Mouse (Mus musculus) cerebellum, adult 2 months (tissue): Measurements from ENCODE around the gene Pde4c. TPM values are rescaled to one million over a fixed set of nuclear protein-coding genes. Genes with fewer than 3 reads are reported as not detected.

Experiments
- DNase-seq, 2 experiments: peaks; one replicate each; pipeline ENCODE4 v3.0.0; 2021
- H3K27ac ChIP-seq: fragments of 200-500 bp; 2 replicates; pipeline ENCODE4 v1.5.1; 2012; ENCODE audit warnings: low read length, control low read depth, inconsistent platforms; ENCODE audit not compliant: insufficient read depth
- H3K27me3 ChIP-seq: fragments of 200-500 bp; 2 replicates; pipeline ENCODE4 v1.6.1; 2012; ENCODE audit warnings: inconsistent platforms, mild to moderate bottlenecking, low read length, moderate library complexity; ENCODE audit not compliant: control insufficient read depth, insufficient read depth
- H3K4me1 ChIP-seq: fragments of 200-500 bp; 2 replicates; pipeline ENCODE4 v1.6.1; 2011; ENCODE audit warnings: low read length; ENCODE audit not compliant: control insufficient read depth, insufficient read depth
- H3K4me3 ChIP-seq: fragments of 200-500 bp; replicated peaks from 2 replicates; pipeline ENCODE3; 2011; ENCODE audit warnings: mild to moderate bottlenecking, low read depth, low read length, control low read depth; ENCODE audit not compliant: insufficient read depth
- CTCF ChIP-seq: fragments of 200-500 bp; IDR thresholded peaks from 2 replicates; pipeline ENCODE4 v1.5.1; 2011; ENCODE audit warnings: low read depth, mild to moderate bottlenecking, control low read depth, low read length, moderate library complexity, borderline replicate concordance; ENCODE audit not compliant: insufficient read depth
- POLR2A ChIP-seq: fragments of 200-500 bp; IDR thresholded peaks from 2 replicates; pipeline ENCODE4 v1.6.1; 2011; ENCODE audit warnings: low read length, control low read depth, borderline replicate concordance; ENCODE audit not compliant: insufficient read depth
- WGBS: fragments of 180-500 bp; shearing (Covaris S2); methylation state at CpG from one replicate; pipeline ENCODE4 v1.1.7; 2018; 5-methylcytosine and 5-hydroxymethylcytosine counted together
- polyA plus RNA-seq: library from polyadenylated mRNA; depleted of rRNA; stranded (reverse); fragments of >200 nt; gene quantifications from 2 replicates; pipeline ENCODE4 v1.2.3, GENCODE M21; 2012; rRNA removed

The Pde4c gene
- polyA plus RNA-seq, 1 experiment, result 3.0 TPM

GRCm38 (mm10) chr8:70794215-70794614 is 70.7 kb downstream of the Pde4c start:
- TF ChIP-seq CTCF, result no peak
- TF ChIP-seq POLR2A, result no peak
- Histone ChIP-seq H3K4me3 (no peak overlapping the region), H3K27me3 (no peaks in the 10 kb centered on the region), H3K27ac (no peak overlapping the region), H3K4me1 (peaks cover 8% of the 10 kb centered on the region)
- WGBS, result 88% methylated on average over 2 of the region's 2 CpGs
- DNase-seq, result no peak

- TF ChIP-seq POLR2A (no peak), CTCF (peak; percentile 39; the same call in 1 of the 2 replicates)
- no peak for DNase-seq
- no peak overlapping the region for H3K27ac ChIP-seq
- 92% methylated on average over 2 of the region's 2 CpGs for WGBS
- no peak overlapping the region for H3K4me3 ChIP-seq
- no peaks in the 10 kb centered on the region for H3K27me3 ChIP-seq
- H3K4me1 ChIP-seq, result peaks cover 6% of the 10 kb centered on the region
Measured at GRCm38 (mm10) chr8:70795370-70795769, 71.8 kb downstream of the Pde4c start.

DNA sequence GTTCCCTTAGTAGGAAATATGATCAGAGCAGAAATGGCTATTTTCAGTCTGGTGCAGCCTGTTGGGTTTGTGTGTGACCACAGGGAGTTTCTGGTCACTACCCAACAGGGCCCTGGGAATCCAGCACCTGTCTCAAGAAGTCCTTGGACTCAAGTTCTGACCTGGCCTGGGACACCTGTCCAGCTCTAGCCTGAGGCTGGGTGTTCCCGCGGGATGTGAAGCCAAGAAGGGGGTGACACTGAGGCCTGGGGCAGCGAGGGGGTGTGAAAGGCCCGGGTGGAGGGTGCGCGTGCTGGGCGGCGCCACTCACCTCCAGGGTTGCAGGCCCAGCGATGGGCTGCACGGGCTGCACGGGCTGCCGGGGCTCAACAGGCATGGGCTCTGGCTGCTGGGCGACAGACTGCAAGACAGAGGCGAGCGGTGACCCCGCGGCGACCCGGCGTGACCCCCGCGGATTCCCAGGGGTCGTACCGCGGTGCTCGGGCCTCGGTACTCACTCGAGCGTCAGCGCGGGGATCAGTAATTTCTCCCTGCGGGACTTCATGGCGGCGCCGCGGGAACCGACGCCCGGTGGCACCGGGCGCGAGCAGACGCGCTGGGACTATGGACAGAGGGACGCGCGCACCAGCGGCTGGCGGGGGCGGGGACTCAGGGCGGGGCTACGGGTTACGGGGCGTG is 73.0 kb downstream of the Pde4c start:
- no peak for TF ChIP-seq CTCF
- TF ChIP-seq POLR2A, result no peak
- H3K4me3 ChIP-seq, result peak overlapping the region; percentile 74
- H3K27me3 ChIP-seq, result no peaks in the 10 kb centered on the region
- H3K27ac ChIP-seq, result peak overlapping the region; percentile 60; the same call in 1 of the 2 replicates
- H3K4me1 ChIP-seq, result peaks cover 6% of the 10 kb centered on the region
- no peak for DNase-seq
- 6% methylated on average over 54 of the region's 54 CpGs for WGBS

- WGBS, result under 1% methylated on average over 55 of the region's 57 CpGs
Measured at GRCm38 (mm10) chr8:70797081-70798070, 73.9 kb downstream of the Pde4c start.

DNA sequence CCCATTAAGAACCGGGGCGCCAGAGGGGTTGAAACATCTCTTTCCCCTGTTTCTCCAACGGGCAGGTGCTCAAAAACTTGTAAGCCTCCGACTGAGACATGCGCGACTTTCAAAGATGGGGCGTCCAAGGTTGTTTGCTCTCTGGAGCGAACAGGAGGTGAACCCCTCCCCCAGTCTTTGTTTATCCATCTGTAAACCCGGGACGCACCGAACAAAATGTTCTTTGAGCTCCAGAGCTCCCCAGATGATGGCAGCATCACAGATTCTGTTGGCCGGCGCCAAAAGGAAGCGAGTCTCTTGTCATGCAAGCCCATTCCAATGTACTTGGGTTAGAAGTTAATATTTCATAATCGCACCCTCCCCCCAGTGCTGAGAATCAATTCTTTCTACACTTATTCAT is 74.8 kb downstream of the Pde4c start:
- Histone ChIP-seq H3K27me3 (no peaks in the 10 kb centered on the region), H3K27ac (peak overlapping the region; percentile 1; the same call in 1 of the 2 replicates), H3K4me1 (no peaks in the 10 kb centered on the region), H3K4me3 (no peak overlapping the region)
- TF ChIP-seq CTCF (no peak), POLR2A (no peak)
- WGBS, result 9% methylated on average over 15 of the region's 15 CpGs
- DNase-seq, result peak in 1 of 2 experiments; percentile 52

More at GRCm38 (mm10) chr8:70797081-70798070, 73.9 kb downstream of the Pde4c start:
- peak; percentile 79 to 83 for DNase-seq
- Histone ChIP-seq H3K27ac (peak overlapping the region; percentile 1; the same call in 1 of the 2 replicates), H3K27me3 (no peaks in the 10 kb centered on the region), H3K4me1 (peaks cover 6% of the 10 kb centered on the region), H3K4me3 (peak overlapping the region; percentile 74)
- TF ChIP-seq CTCF (no peak), POLR2A (0 out of 2 replicates have a peak, but pooled peaks have one; percentile 1)

GRCm38 (mm10) chr8:70800648-70801047 is 77.1 kb downstream of the Pde4c start:
- no peak overlapping the region for H3K27ac ChIP-seq
- WGBS, result 45% methylated on average over 10 of the region's 10 CpGs
- H3K4me1 ChIP-seq, result peaks cover 4% of the 10 kb centered on the region; the same call in 1 of the 2 replicates
- no peak overlapping the region for H3K4me3 ChIP-seq
- TF ChIP-seq CTCF, result no peak
- no peak for TF ChIP-seq POLR2A
- no peak for DNase-seq
- peaks cover 2% of the 10 kb centered on the region; the same call in 1 of the 2 replicates for H3K27me3 ChIP-seq

Other genes with a start within 250 kb of the Pde4c start
- gene Klhl26, start 246.8 kb upstream of the Pde4c start, polyA plus RNA-seq, result 62.4 and 68.5 TPM in 2 replicates
- gene Tmem59l, start 236.4 kb upstream of the Pde4c start, polyA plus RNA-seq, result 524 and 552 TPM in 2 replicates
- gene Crlf1, start 230.6 kb upstream of the Pde4c start, polyA plus RNA-seq, result 3.8 and 4.0 TPM in 2 replicates
- gene Rex1bd, start 217.0 kb upstream of the Pde4c start, polyA plus RNA-seq, result 184 and 189 TPM in 2 replicates
- gene Uba52, start 212.9 kb upstream of the Pde4c start, polyA plus RNA-seq, result 920 and 977 TPM in 2 replicates
- gene Fkbp8, start 196.0 kb upstream of the Pde4c start, polyA plus RNA-seq, result 531 and 552 TPM in 2 replicates
- gene Kxd1, start 195.8 kb upstream of the Pde4c start, polyA plus RNA-seq, result 63.4 and 65.9 TPM in 2 replicates
- gene Ell, start 184.3 kb upstream of the Pde4c start, polyA plus RNA-seq, result 27.9 and 29.1 TPM in 2 replicates
- 55.3 and 61.4 TPM in 2 replicates for gene Isyna1, start 129.3 kb upstream of the Pde4c start, polyA plus RNA-seq
- 172 and 181 TPM in 2 replicates for gene Ssbp4, start 114.8 kb upstream of the Pde4c start, polyA plus RNA-seq
- gene Lrrc25, start 107.6 kb upstream of the Pde4c start, polyA plus RNA-seq, result 0.30 and 0.33 TPM in 2 replicates
- 0.28 and 0.51 TPM in 2 replicates for gene Gdf15, start 91.3 kb upstream of the Pde4c start, polyA plus RNA-seq
- gene Pgpep1, start 63.3 kb upstream of the Pde4c start, polyA plus RNA-seq, result 28.3 and 32.5 TPM in 2 replicates
- 113 and 117 TPM in 2 replicates for gene Lsm4, start 50.5 kb upstream of the Pde4c start, polyA plus RNA-seq
- 252 and 274 TPM in 2 replicates for gene Jund, start 24.8 kb upstream of the Pde4c start, polyA plus RNA-seq
- 0.08 and 0.11 TPM in 2 replicates for gene Iqcn, start 20.3 kb upstream of the Pde4c start, polyA plus RNA-seq
- 0.13 TPM in 1 of 2 replicates, not detected in the other for gene Gm3336, start 5.2 kb upstream of the Pde4c start, polyA plus RNA-seq
- 1,156 and 1,176 TPM in 2 replicates for gene Rab3a, start 31.0 kb downstream of the Pde4c start, polyA plus RNA-seq
- 81.1 and 83.4 TPM in 2 replicates for gene Mpv17l2, start 37.2 kb downstream of the Pde4c start, polyA plus RNA-seq
- 150 and 158 TPM in 2 replicates for gene Pik3r2, start 53.0 kb downstream of the Pde4c start, polyA plus RNA-seq
- 69.5 and 70.4 TPM in 2 replicates for gene Mast3, start 81.3 kb downstream of the Pde4c start, polyA plus RNA-seq
- 1.8 and 1.9 TPM in 2 replicates for gene Il12rb1, start 84.7 kb downstream of the Pde4c start, polyA plus RNA-seq
- gene Arrdc2, start 116.0 kb downstream of the Pde4c start, polyA plus RNA-seq, result 33.1 and 34.0 TPM in 2 replicates
- 19.4 and 22.1 TPM in 2 replicates for gene Kcnn1, start 139.5 kb downstream of the Pde4c start, polyA plus RNA-seq
- 123 and 145 TPM in 2 replicates for gene Ccdc124, start 150.2 kb downstream of the Pde4c start, polyA plus RNA-seq
- gene Slc5a5, start 169.0 kb downstream of the Pde4c start, polyA plus RNA-seq, result 6.7 and 6.9 TPM in 2 replicates
- gene Rpl18a, start 173.7 kb downstream of the Pde4c start, polyA plus RNA-seq, result 1,458 and 1,510 TPM in 2 replicates
- 53.4 and 53.7 TPM in 2 replicates for gene Map1s, start 182.2 kb downstream of the Pde4c start, polyA plus RNA-seq